17 mouse cellular contexts compared by ENCODE assay signal in the genomic region with DNA sequence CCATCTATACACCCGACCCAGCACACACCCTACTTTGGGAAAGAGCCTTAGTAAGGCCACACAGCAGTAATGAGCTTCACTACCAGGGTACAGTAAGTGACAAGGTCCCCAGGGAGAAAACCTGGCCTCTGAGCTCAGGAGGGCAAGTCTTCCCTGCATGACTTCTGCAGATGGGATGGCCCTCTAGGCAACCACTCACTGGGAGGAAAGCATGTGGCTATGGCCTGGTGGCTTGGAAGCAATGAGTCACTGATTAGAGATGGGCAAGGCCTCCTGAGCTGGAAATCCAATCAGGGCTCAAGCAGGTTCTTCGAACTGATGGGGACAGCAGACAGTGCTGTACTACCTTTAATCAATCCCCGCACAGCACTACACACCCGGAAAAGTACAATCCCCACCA. TPM values are rescaled to one million over a fixed set of nuclear protein-coding genes. Genes with fewer than 3 reads are reported as not detected.
DNase-seq lines count a peak whose midpoint lies in the region; ATAC-seq and TF ChIP-seq lines count a peak whose summit lies in the region.
"Had no signal": no experiment of that assay in that cellular context is flagged by ENCODE, and none has a peak within 500 bp of the region (broad histone marks: within the 10 kb centered on the region; RNA-seq: fewer than 3 reads in every experiment).

No protein-coding gene starts in this region.

- H3K27ac ChIP-seq in gastrocnemius, adult 2 months, result peak overlapping the region; percentile 98
- no peak overlapping the region for H3K27ac ChIP-seq in kidney, embryonic 16.5 days (ENCODE audit: low read length)
- H3K27ac ChIP-seq: stomach, embryonic 15.5 days had no signal

- H3K36me3 ChIP-seq in kidney, embryonic 16.5 days (ENCODE audit: insufficient read depth, low read length), result peaks cover 46% of the 10 kb centered on the region

- H3K4me1 ChIP-seq in kidney, embryonic 16.5 days (ENCODE audit: insufficient read depth, low read length), result peaks cover 58% of the 10 kb centered on the region

- H3K9ac ChIP-seq in kidney, embryonic 16.5 days (replicated peaks; ENCODE audit: low read length), result peak overlapping the region; percentile 31
- H3K9ac ChIP-seq: stomach, embryonic 15.5 days had no signal

- intact Hi-C loops in gastrocnemius, adult 2 months (cut with DNase I), result loop anchor here (5.0 kb wide), 2 partner anchors 36 to 96 kb away; a partner anchor contains a TSS

- DNase-seq in gastrocnemius, adult 2 months, result no peak
- no peak for DNase-seq in gastrocnemius, adult 8-10 months (ENCODE audit: low spot score in 2 of 2)
- no peak for DNase-seq in kidney, adult 11 months
- peak; percentile 88 for DNase-seq in 416B (ENCODE audit: low read depth)
- peak; percentile 52 for DNase-seq in NIH3T3 (ENCODE audit: low read depth)
- no peak for DNase-seq in T-cell, adult 2 months (ENCODE audit: low spot score)
- DNase-seq in left cerebral cortex, adult 11 months (ENCODE audit: low spot score), result no peak
- DNase-seq: gastrocnemius, postnatal 14 days; heart, postnatal 14 days; left cerebral cortex, postnatal 4 days; lung, adult 18-20 months; right cerebral cortex, postnatal 25 days had no signal

- no peaks in the 10 kb centered on the region for H3K27me3 ChIP-seq in kidney, embryonic 16.5 days (ENCODE audit: insufficient read depth, low read length)
- H3K27me3 ChIP-seq: stomach, embryonic 15.5 days had no signal

- H3K4me2 ChIP-seq in kidney, embryonic 16.5 days (replicated peaks; ENCODE audit: low read depth, low read length), result no peak overlapping the region
- H3K4me2 ChIP-seq: stomach, embryonic 15.5 days had no signal

- no peaks in the 10 kb centered on the region for H3K9me3 ChIP-seq in kidney, embryonic 16.5 days (ENCODE audit: low read length)
- H3K9me3 ChIP-seq: G1E; stomach, embryonic 15.5 days had no signal

- peak overlapping the region; percentile 72 for H3K4me3 ChIP-seq in gastrocnemius, adult 2 months
- H3K4me3 ChIP-seq in kidney, embryonic 16.5 days (ENCODE audit: low read length), result no peak overlapping the region
- H3K4me3 ChIP-seq: stomach, embryonic 15.5 days had no signal

- 83% methylated on average over 4 of the region's 4 CpGs for WGBS in kidney, embryonic 16.5 days

- ATAC-seq in kidney, embryonic 16.5 days (ENCODE audit: low FRiP score, low TSS enrichment), result no peak

- TF ChIP-seq CTCF in gastrocnemius, adult 2 months (IDR thresholded peaks at IDR 0.05), result no peak

RNA-seq across cellular contexts. Expression of a gene that starts 4.9 kb away (rescaled TPM):
- total RNA-seq in gastrocnemius, adult 2 months (2021), result 100 to 1,000 TPM in 1 of 2 experiments, 10 to 100 TPM in 1; 97.6 to 119 TPM
- 100 to 1,000 TPM; 119 to 120 (median 119) TPM for total RNA-seq in gastrocnemius, adult 8-10 months (2022)
- polyA plus RNA-seq in kidney, embryonic 16.5 days (2015; fragmentation: Nextera tagmentation; extraction: Ambion mirVana), result 75.4 and 76.9 TPM in 2 replicates

RNA-seq across cellular contexts. Expression of a gene that starts 8.2 kb away (rescaled TPM):
- total RNA-seq in gastrocnemius, adult 2 months (2021), result not detected
- total RNA-seq in gastrocnemius, adult 8-10 months (2022), result not detected
- 0.10 and 0.24 TPM in 2 replicates for polyA plus RNA-seq in kidney, embryonic 16.5 days (2015; fragmentation: Nextera tagmentation; extraction: Ambion mirVana)
- total RNA-seq: G1E; gastrocnemius, postnatal 14 days; heart, postnatal 14 days; left cerebral cortex, postnatal 4 days; megakaryocyte-erythroid progenitor cell, adult 5-6 weeks had no signal
- polyA plus RNA-seq: cortical plate, adult 2 months; G1E; stomach, embryonic 15.5 days had no signal

RNA-seq across cellular contexts. Expression of a gene that starts 17.0 kb away (rescaled TPM):
- 1 to 10 TPM; 5.7 to 6.5 TPM for total RNA-seq in gastrocnemius, adult 2 months (2021)
- total RNA-seq in gastrocnemius, adult 8-10 months (2022), result 1 to 10 TPM; 4.3 to 5.8 (median 4.7) TPM
- 65.7 and 67.9 TPM in 2 replicates for polyA plus RNA-seq in kidney, embryonic 16.5 days (2015; fragmentation: Nextera tagmentation; extraction: Ambion mirVana)

RNA-seq across cellular contexts. Expression of a gene that starts 19.1 kb away (rescaled TPM):
- total RNA-seq in gastrocnemius, adult 2 months (2021), result under 1 TPM in 1 of 2 experiments, not detected in 1; 0.18 TPM
- total RNA-seq in gastrocnemius, adult 8-10 months (2022), result not detected
- polyA plus RNA-seq in kidney, embryonic 16.5 days (2015; fragmentation: Nextera tagmentation; extraction: Ambion mirVana), result not detected in 2 replicates
- total RNA-seq: G1E; gastrocnemius, postnatal 14 days; heart, postnatal 14 days; left cerebral cortex, postnatal 4 days; megakaryocyte-erythroid progenitor cell, adult 5-6 weeks had no signal
- polyA plus RNA-seq: cortical plate, adult 2 months; G1E had no signal

RNA-seq across cellular contexts. Expression of a gene that starts 19.2 kb away (rescaled TPM):
- total RNA-seq in gastrocnemius, adult 2 months (2021), result not detected
- total RNA-seq in gastrocnemius, adult 8-10 months (2022), result under 1 TPM in 1 of 4 experiments, not detected in 3; 0.75 TPM
- polyA plus RNA-seq in kidney, embryonic 16.5 days (2015; fragmentation: Nextera tagmentation; extraction: Ambion mirVana), result 18.5 and 22.3 TPM in 2 replicates
- total RNA-seq: heart, postnatal 14 days; megakaryocyte-erythroid progenitor cell, adult 5-6 weeks had no signal

Comparison
In these comparisons a context has a peak if more than half of its experiments do, and no peak if none do; other contexts are left out.
1. DNase-seq: peak in 416B (single experiment) and NIH3T3 (single experiment); none in gastrocnemius, adult 2 months (single experiment), gastrocnemius, adult 8-10 months (0 of 2), kidney, adult 11 months (single experiment), T-cell, adult 2 months (single experiment) and left cerebral cortex, adult 11 months (single experiment).